In the genomic region with DNA sequence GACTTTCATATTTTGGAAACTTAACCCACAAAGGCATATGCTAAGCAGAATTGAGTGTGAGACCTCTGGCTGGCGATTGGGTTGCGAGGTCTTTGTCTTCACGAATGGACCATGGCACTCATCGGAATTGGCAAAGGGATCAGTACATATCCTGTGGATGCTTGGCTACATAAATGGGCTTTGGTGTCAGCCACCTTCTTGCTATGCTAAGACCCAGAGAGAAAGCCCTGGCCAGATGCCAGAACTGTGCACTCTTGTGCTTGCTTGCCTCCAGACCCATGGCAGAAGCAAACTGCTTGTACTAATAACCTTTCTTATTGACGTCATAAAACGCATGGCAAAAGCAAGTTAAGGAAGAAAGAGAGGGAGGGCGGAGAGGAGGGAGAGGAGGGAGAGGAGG, we compare ENCODE assay signal across 17 mouse cellular contexts. TPM values are rescaled to one million over a fixed set of nuclear protein-coding genes. Genes with fewer than 3 reads are reported as not detected.
DNase-seq lines count a peak whose midpoint lies in the region; ATAC-seq and TF ChIP-seq lines count a peak whose summit lies in the region.
"Had no signal": no experiment of that assay in that cellular context is flagged by ENCODE, and none has a peak within 500 bp of the region (broad histone marks: within the 10 kb centered on the region; RNA-seq: fewer than 3 reads in every experiment).

No protein-coding gene starts in this region.

- ATAC-seq in hindbrain, postnatal 0 days = no peak
- no peak for ATAC-seq in hindbrain, embryonic 12.5 days (ENCODE audit: low FRiP score)
- no peak for ATAC-seq in midbrain, postnatal 0 days (ENCODE audit: low FRiP score)
- ATAC-seq in midbrain, embryonic 15.5 days (replicated peaks) = no peak
- ATAC-seq: intestine, embryonic 16.5 days; liver, embryonic 12.5 days had no signal

- H3K9ac ChIP-seq in hindbrain, postnatal 0 days (replicated peaks; ENCODE audit: low read length) = no peak overlapping the region
- H3K9ac ChIP-seq in hindbrain, embryonic 12.5 days = no peak overlapping the region
- H3K9ac ChIP-seq in midbrain, postnatal 0 days (replicated peaks; ENCODE audit: low read length, poor library complexity, severe bottlenecking) = no peak overlapping the region
- no peak overlapping the region for H3K9ac ChIP-seq in midbrain, embryonic 15.5 days
- H3K9ac ChIP-seq: forebrain, embryonic 13.5 days; heart, embryonic 15.5 days; limb, embryonic 13.5 days; liver, embryonic 12.5 days; neural tube, embryonic 15.5 days had no signal

- no peaks in the 10 kb centered on the region for H3K27me3 ChIP-seq in hindbrain, postnatal 0 days (ENCODE audit: insufficient read depth, low read length)
- 0 out of 2 replicates have a peak, but pooled peaks cover 4% of the 10 kb centered on the region for H3K27me3 ChIP-seq in hindbrain, embryonic 12.5 days
- H3K27me3 ChIP-seq in midbrain, postnatal 0 days (ENCODE audit: insufficient read depth, low read length) = no peaks in the 10 kb centered on the region
- H3K27me3 ChIP-seq in midbrain, embryonic 15.5 days (replicated peaks) = peaks cover 3% of the 10 kb centered on the region; the same call in 1 of the 2 replicates
- H3K27me3 ChIP-seq: heart, embryonic 15.5 days; neural tube, embryonic 15.5 days had no signal

- H3K4me3 ChIP-seq in hindbrain, postnatal 0 days (ENCODE audit: low read length) = no peak overlapping the region
- no peak overlapping the region for H3K4me3 ChIP-seq in hindbrain, embryonic 12.5 days
- no peak overlapping the region for H3K4me3 ChIP-seq in midbrain, postnatal 0 days (ENCODE audit: low read depth, low read length)
- H3K4me3 ChIP-seq in midbrain, embryonic 15.5 days = no peak overlapping the region
- H3K4me3 ChIP-seq: forebrain, embryonic 13.5 days; heart, embryonic 15.5 days; limb, embryonic 13.5 days; liver, embryonic 12.5 days; neural tube, embryonic 15.5 days had no signal

- 63% methylated on average over 7 of the region's 7 CpGs for WGBS in hindbrain, postnatal 0 days
- WGBS in hindbrain, embryonic 12.5 days = 86% methylated on average over 7 of the region's 7 CpGs
- WGBS in midbrain, postnatal 0 days = 80% methylated on average over 7 of the region's 7 CpGs
- WGBS in midbrain, embryonic 15.5 days = 77% methylated on average over 7 of the region's 7 CpGs

- H3K36me3 ChIP-seq in hindbrain, postnatal 0 days (ENCODE audit: insufficient read depth, low read length) = no peaks in the 10 kb centered on the region
- H3K36me3 ChIP-seq in hindbrain, embryonic 12.5 days = no peaks in the 10 kb centered on the region
- no peaks in the 10 kb centered on the region for H3K36me3 ChIP-seq in midbrain, postnatal 0 days (ENCODE audit: insufficient read depth, low read length)
- no peaks in the 10 kb centered on the region for H3K36me3 ChIP-seq in midbrain, embryonic 15.5 days (replicated peaks)
- H3K36me3 ChIP-seq: heart, embryonic 15.5 days; limb, embryonic 13.5 days; liver, embryonic 12.5 days; neural tube, embryonic 15.5 days had no signal

- H3K9me3 ChIP-seq in hindbrain, postnatal 0 days (ENCODE audit: low read length) = no peaks in the 10 kb centered on the region
- H3K9me3 ChIP-seq in hindbrain, embryonic 12.5 days (replicated peaks) = no peaks in the 10 kb centered on the region
- H3K9me3 ChIP-seq in midbrain, postnatal 0 days (ENCODE audit: low read length) = no peaks in the 10 kb centered on the region
- no peaks in the 10 kb centered on the region for H3K9me3 ChIP-seq in midbrain, embryonic 15.5 days
- H3K9me3 ChIP-seq: forebrain, embryonic 13.5 days; heart, embryonic 15.5 days; limb, embryonic 13.5 days; liver, embryonic 12.5 days; neural tube, embryonic 15.5 days had no signal

- no peak for TF ChIP-seq CTCF in hindbrain, postnatal 0 days (IDR thresholded peaks at IDR 0.05; ENCODE audit: low read depth)
- no peak for TF ChIP-seq CTCF in midbrain, postnatal 0 days (IDR thresholded peaks at IDR 0.05)

- no peaks in the 10 kb centered on the region for H3K4me1 ChIP-seq in hindbrain, postnatal 0 days (ENCODE audit: insufficient read depth, low read length)
- no peaks in the 10 kb centered on the region for H3K4me1 ChIP-seq in hindbrain, embryonic 12.5 days
- no peaks in the 10 kb centered on the region for H3K4me1 ChIP-seq in midbrain, postnatal 0 days (ENCODE audit: insufficient read depth, low read length)
- H3K4me1 ChIP-seq in midbrain, embryonic 15.5 days = peaks cover 9% of the 10 kb centered on the region
- H3K4me1 ChIP-seq: forebrain, embryonic 13.5 days; limb, embryonic 13.5 days; liver, embryonic 12.5 days had no signal

- H3K4me2 ChIP-seq in hindbrain, postnatal 0 days (ENCODE audit: low read depth, low read length) = no peak overlapping the region
- H3K4me2 ChIP-seq in hindbrain, embryonic 12.5 days (replicated peaks) = no peak overlapping the region
- no peak overlapping the region for H3K4me2 ChIP-seq in midbrain, postnatal 0 days (ENCODE audit: low read depth, low read length, poor library complexity, severe bottlenecking)
- no peak overlapping the region for H3K4me2 ChIP-seq in midbrain, embryonic 15.5 days
- H3K4me2 ChIP-seq: forebrain, embryonic 13.5 days; heart, embryonic 15.5 days; limb, embryonic 13.5 days; liver, embryonic 12.5 days; neural tube, embryonic 15.5 days had no signal

- no peak overlapping the region for H3K27ac ChIP-seq in hindbrain, postnatal 0 days
- H3K27ac ChIP-seq in hindbrain, embryonic 12.5 days = no peak overlapping the region
- H3K27ac ChIP-seq in midbrain, postnatal 0 days (ENCODE audit: low read depth, low read length) = no peak overlapping the region
- H3K27ac ChIP-seq in midbrain, embryonic 15.5 days = no peak overlapping the region
- H3K27ac ChIP-seq: forebrain, embryonic 13.5 days; heart, embryonic 15.5 days; limb, embryonic 13.5 days; liver, embryonic 12.5 days; neural tube, embryonic 15.5 days; stomach, postnatal 0 days had no signal

- DNase-seq in cerebellum, adult 11-12 months = peak; percentile 52
- no peak for DNase-seq in cerebellum, adult 9-11 months
- DNase-seq in hindbrain, postnatal 0 days (ENCODE audit: low spot score) = peak; percentile 50
- DNase-seq in midbrain, postnatal 0 days (ENCODE audit: low spot score) = peak; percentile 44
- peak; percentile 39 to 58 for DNase-seq in cerebellum, postnatal 25 days
- no peak for DNase-seq in spleen, postnatal 14 days (ENCODE audit: low spot score in 2 of 2)
- DNase-seq: layer of hippocampus, postnatal 36 days; right cerebral cortex, adult 18-20 months had no signal

RNA-seq across cellular contexts. Expression of a gene that starts 28.6 kb away (rescaled TPM):
- 57.6 and 68.5 TPM in 2 replicates for total RNA-seq in hindbrain, postnatal 0 days (2014; rRNA removed)
- 75.1 and 77.7 TPM in 2 replicates for polyA plus RNA-seq in hindbrain, postnatal 0 days (2015; fragmentation: Nextera tagmentation; extraction: Ambion mirVana)
- 171 and 173 TPM in 2 replicates for polyA plus RNA-seq in hindbrain, embryonic 12.5 days (2016; fragmentation: Nextera tagmentation; extraction: Ambion mirVana)
- total RNA-seq in midbrain, postnatal 0 days (2014; rRNA removed) = 47.4 and 56.4 TPM in 2 replicates
- polyA plus RNA-seq in midbrain, postnatal 0 days (2015; fragmentation: Nextera tagmentation; extraction: Ambion mirVana) = 59.4 and 63.1 TPM in 2 replicates
- 98.1 and 104 TPM in 2 replicates for polyA plus RNA-seq in midbrain, embryonic 15.5 days (2015; fragmentation: Nextera tagmentation; extraction: Ambion mirVana)

Comparison
In these comparisons a context has a peak if more than half of its experiments do, and no peak if none do; other contexts are left out.
1. DNase-seq: peak in cerebellum, adult 11-12 months (single experiment), hindbrain, postnatal 0 days (single experiment), midbrain, postnatal 0 days (single experiment) and cerebellum, postnatal 25 days (2 of 2); none in cerebellum, adult 9-11 months (single experiment) and spleen, postnatal 14 days (0 of 2).